Mouse (Mus musculus) cerebellum, postnatal 10 days (tissue): Measurements from ENCODE around the gene Btbd2.
A peak's percentile ranks its signal among the peaks of the same experiment; 100 is the strongest.

Experiments used
- DNase-seq, 2 experiments: peaks; one replicate each; pipeline ENCODE4 v3.0.0; 2021; ENCODE audit warnings: mixed read lengths in 2 of 2

Gene Btbd2

DNA sequence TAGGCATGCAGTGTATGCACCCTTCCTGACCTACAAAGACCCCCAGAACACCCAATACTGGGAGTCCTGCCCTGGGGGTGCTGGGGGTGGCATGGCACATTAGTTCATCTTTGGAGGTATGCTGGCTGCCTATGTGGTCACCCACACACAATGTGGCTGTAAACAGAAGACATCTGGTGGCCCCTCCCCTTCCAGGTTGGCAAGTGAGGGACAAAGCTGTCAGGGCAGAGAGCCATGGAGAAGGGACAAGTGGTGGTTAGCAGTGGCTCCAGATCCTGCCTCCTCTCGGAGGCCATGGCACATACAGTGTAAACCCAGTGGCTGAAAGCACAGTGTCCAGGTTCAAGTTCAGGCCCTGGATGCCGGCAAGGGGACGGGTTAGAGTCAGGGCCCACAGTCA lies 29.7 kb upstream of the Btbd2 start:
- DNase-seq: peak; percentile 64 to 69

DNA sequence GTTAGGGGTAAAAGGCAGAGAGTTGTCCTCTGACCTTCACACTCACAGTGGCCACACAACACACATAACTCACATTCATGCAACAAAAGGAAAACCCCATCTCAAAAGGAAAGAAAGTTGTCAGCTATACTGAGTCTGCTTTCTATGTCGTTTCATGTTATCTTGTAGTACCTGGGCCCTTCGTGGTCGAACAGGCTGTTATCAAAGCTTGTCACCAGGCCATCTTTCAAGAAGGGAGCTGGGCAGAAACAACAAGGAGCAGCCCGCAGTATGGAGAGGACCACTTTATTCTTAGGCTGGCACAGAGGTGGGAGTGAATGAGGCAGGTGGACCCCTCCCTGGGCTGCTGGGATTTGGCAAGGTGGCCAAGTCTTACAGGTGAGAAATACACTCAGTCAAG lies 28.1 kb upstream of the Btbd2 start:
- no peak for DNase-seq

DNA sequence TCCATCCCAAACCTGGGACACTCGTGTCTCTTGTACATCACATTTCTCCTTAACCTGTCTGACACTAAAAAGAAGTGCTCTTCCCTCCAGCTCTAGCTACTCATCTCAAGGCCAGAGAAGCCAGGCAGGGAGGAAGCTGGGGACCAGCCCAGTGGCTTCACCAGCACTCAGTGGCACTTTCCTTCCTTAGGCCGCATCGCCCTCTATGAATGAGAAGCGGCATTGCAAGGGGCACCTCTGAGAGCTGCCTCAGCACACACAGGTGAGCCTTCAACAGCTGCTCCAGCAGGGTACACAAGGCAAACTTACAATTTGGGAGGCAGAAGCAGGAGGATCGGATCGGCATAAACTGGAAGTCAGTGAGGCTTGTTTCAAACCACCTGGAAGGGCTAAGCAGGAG lies 27.3 kb upstream of the Btbd2 start:
- peak; percentile 73 to 77 for DNase-seq

DNA sequence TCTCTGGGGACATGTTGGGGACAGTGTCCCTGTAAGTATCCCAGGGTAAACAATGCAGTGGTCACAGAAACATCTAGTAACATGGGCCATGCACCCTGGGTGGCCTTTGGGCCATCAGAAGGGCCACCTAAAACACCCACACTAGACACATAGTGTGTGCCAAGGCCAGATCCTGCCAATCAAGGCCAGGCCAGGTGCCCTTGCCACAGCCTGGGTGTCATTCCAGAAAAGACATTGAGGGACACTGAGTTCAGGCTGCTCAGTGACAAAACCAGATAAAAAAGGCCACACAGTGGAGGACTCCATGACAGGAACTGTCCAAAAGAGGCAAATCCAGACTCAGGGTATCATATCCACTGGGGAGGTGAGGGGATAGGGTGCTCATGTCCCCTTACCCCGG lies 26.8 kb upstream of the Btbd2 start:
- DNase-seq: no peak

DNA sequence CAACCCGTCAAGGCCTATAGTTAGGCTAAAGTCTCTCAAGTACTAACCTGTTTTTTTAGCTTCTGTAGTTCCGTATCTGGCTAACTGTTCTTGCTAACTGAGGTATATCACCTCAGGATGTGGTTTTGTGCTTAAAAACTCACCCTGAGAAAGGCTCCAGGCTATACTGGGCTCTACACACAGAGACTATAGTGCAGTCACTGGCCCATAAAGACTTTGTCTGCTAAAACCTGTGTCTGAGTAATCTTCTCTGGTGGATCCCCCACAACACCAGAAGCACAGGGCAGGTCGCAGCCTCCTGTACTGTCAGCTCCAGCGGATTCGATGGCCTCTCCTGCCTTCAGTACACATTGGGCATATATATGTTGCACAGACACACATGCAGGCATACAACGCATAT lies 25.1 kb upstream of the Btbd2 start:
- DNase-seq: no peak

DNA sequence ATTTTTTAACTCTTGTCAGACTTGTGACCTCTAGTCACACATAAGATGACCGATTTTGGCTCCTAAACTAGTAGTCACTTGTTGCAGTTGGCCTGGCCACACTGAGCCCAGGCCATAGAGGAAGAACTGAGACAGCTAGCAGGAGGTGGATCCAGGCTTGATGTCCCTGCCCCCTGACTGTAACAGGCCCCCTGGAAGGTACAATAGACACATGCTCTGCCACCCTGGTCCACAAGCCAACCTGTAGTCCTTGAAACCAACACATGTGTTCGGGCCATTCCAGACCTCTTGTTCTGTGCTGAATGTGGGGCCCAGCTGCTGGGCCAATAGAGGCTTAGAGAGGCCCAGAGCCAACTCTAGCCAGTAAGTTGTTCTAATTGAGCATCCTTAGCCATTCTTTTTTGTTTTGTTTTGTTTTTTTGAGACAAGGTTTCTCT lies 23.4 kb upstream of the Btbd2 start:
- no peak for DNase-seq

DNA sequence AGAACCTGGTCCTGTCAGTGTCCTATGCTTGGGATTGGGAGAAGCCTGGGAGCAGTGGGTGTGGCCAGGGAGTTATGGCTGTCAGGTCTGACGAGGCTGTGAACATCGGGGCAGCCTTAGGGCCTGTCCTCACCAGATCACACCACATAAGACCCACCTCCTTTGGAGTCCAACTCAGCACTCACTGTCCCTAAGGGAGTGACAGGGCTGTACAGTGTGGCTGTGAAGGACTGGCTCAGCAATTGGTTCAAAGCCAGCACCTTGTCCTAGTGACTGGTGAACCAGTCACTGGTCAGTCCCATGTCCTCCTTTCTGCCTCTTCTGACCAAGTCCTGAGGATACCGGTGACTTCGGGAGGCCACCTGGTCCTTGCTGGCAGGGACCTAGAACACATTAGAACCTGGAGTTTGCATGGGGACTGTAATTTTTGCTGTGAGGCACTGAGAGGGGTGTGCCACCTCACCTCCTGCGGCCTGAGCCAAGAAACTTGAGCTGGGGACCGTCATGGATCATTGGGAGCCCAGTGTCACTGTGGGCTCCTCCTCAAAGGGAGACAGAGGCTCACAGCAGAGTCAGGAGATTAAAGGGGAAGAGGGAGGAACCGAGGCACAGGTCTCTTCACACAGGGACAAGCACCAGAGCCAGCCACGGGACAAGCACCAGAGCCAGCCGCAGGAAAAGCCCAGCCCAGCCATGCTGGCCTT lies 22.8 kb upstream of the Btbd2 start:
- no peak for DNase-seq

DNA sequence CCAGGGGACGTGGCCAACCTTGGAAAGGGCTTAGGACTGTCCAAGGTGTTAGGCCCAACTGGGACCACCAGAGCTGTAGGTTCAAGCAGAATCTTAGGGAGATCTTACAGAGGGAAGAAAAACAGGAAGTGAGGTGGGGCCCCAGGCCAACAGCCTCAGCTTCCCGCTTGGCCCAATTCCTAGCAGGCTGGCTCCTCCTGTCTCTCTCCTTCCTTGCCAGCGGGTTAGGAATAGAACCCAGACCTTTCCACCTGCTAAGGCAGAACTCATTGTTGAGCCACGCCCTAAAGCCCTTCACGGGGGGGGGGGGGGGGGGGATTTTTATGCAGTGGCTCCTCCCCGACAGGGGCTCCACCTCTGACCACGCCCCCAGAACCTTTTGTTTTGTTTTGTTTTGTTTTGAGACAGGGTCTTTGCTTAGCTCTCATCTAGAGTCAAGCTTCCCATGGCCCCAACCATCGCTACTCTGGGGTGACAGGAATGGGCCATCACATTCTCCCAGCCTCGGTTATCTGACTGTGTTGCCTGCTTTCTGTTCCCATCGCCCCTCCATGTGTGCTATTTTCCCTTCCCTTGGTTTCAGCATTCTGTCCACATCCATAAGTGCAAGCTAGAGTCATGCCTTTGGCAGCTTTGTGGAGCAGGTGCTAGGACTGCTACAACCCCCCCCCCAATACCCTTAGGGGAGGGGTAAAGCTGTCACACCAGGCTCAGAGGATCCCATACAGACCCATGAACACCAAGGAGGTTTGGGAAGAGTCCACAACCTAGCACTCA lies 21.9 kb upstream of the Btbd2 start:
- peak; percentile 68 to 72 for DNase-seq

DNA sequence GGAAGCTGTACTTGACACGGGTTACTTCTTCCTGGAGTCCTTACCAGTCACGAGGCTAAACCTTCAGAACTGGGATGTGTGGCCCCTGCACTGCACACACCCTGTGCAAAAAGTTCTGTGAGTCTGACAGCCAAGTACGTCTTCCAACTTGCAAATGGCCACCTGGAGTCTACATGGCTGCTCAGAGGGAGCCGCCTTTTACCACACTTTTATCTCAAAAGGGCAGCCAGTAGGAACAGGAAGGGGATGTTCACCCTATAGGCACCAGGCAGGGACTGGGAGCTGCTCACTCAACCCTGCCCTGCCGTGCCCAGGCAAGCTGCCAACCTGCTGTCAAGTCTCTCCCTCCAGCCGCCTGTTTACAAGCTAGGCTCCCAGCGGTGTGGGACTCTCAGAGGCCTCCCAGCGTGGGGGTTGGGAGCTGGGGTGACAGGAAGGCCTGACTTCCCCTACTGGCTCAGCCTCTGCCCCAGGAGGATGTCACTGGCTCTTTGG lies 21.1 kb upstream of the Btbd2 start, which contains the start of gene Mknk2:
Gene Mknk2, minus strand, starts transcription at position 171 of the 495 bp plus-strand sequence.
- peak; percentile 96 for DNase-seq

DNA sequence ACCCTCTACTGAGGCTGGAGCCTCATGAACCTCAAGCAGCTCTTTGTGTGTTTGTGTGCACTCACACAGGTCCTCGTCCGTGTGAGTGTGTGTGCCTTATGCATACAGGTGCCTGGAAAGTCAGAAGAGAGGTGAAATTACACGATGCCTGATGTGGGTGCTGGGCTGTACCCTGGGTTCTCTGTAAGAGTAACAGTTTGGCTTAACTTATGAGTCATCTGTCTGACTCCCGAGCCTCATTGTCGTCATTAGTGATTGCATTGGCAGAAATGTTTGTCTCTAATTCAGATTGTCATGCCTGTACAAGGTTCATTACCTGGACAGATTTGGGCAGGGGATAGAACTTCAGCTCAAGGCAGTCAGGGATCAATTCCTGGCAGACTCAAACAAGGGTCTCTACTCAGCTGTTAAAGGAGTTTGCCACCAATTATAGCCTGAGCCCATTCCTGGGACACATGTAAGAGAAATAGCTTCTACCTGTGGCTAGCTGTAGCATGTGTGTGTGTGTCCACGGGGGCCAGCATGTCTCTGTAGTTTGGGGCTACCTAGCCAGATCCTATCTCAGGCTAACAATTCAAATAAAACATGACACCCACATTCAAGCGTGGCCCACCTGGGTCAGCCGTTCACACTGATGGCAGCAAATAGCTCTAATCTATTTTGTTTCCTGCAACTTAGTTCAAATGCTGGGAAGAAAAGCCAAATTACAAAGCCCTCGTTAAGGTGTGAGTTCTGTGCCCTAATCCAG lies 20.4 kb upstream of the Btbd2 start:
- peak in 1 of 2 experiments; percentile 10 for DNase-seq

DNA sequence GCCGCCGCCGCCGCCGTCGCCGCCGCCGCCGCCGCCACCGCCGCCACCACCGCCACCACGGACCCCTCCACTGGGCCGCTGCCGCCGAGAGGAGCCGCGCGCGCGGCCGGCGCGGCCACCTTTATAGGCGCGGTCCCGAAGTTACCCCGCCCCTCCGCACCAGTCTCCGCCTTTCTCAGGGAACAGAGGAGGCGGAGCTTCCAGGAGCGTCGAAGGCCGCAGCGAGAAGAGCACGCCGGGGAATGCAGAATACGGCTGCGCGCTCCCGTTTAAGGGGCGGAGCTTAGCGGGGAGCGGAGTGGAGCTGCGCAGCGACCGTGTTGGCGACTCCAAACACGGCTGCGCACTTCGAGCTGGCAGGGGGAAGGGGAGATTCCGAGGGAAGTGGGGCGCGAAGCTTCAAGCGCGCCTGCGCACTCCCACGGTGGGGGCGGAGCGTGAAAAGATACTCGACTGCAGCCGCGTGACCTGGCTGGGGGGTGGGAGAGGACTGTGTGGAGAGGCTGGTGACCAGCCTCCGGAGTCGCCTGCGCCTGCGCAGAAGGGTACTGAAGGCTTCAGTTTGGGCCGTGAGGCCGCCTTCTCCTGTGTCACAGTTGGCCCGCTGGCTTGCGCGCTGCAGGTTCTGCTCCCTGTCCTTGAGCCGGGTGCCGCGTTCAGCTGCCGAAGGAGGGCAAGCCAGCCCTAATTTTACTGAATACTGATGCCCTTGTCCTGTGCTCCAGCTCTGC lies 19.5 kb upstream of the Btbd2 start:
- DNase-seq: peak; percentile 100

DNA sequence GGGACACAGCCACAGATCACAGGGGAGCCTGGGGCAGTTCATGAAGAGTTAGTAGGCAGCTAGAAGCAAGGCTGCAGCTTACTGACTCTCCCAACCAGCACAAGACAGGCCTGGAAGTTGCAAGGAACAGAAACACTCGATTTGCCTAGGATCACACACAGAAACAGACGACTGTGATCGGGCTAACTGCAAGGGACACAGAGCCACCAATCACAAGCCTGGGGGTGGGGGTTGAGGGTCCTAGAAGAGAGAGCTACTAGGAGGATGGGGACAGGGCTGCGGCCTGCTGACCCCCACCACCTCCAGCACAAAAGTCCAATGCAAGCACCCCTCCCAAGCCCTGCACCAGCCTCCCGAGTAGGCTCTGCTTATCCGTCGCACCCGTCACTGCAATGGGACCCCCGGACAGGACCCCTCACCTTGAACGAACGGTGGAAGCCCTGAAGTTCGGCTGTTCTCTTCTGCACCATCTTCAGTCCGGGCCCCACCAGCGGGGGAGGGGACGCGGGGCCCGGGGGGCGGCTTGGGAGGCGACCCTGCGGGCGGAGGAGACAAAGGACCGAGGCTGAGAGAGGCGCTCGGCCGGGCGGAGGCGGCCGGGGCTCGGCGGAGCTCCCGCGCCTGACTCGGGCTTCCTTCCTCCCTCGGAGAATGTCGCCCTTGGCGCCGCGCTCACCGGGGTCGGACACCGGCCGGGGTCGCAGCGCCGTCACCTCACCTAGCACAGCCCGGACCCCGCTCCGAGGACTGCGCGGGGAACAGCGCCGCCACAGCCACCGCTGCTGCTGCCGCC lies 18.7 kb upstream of the Btbd2 start:
- no peak for DNase-seq

DNA sequence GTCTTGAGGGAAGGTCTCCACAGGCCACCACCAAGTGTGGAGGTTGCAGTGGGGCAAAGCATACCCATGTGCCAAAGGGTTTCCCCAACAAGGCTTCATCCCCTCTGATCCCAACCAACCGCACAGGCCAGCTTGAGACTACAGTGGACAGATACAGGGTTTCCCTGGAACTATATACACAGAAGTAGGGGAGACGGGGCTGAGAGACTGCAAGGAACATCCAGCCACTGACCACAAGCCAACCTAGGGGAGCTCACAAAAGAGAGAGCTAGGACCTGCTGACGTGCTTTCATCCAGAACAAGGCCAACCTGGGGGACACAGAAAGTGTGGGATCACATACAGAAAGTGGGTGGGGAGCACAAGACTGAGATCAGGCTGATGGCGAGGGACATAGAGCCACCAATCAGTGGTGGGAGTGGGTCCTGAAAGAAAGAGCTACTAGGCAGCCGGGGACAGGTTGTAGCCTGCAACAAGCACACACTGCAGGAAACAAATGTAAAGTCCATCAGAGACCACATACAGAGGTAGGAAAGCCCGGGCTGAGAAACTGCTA lies 18.1 kb upstream of the Btbd2 start:
- no peak for DNase-seq

DNA sequence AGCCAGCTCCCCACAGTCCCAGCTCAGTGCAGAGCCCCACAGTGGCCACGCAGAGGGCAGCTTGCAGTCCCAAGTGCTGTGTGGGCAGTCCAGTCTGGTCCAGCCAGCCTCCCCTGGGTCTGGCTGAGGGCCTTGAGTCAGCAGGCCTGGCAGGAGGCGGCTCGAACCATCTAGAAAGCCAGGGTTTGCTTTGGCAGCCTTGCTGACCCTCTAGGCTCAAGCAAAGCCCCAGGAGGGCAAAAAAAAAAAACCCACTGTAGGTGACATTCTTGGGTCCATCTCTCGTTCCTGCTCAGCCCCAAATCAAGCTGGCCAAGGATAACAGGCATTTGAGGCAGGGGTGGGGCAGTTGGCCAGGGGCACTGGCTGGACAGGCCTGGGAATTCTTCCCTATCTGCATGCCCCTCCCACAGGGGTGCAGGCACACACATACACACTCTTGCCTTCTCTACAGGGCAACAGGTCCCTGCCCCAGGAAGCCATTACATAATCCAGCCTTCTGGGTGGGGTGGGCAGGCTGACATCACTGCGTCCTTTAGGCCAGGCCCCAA lies 17.4 kb upstream of the Btbd2 start:
- peak; percentile 43 to 45 for DNase-seq

DNA sequence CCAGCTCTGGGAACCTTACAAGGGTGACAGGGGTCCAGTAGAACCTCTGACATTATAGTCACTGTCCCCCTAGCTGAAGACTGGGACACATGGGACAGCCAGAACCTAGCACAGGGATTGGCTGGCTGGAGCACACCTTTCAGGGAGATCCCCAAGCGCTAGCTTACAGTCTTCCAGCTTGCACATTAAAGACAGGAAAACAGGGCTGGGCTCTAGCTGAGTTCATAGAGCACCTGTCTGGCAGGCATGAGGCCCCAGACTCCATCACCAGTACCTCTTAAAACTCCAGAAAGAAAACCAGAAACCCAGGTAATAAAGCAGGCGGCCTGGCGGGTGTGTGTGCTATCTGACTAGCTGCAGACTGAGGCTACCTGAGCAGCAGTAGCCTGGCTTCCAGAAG lies 16.8 kb upstream of the Btbd2 start:
- no peak for DNase-seq

DNA sequence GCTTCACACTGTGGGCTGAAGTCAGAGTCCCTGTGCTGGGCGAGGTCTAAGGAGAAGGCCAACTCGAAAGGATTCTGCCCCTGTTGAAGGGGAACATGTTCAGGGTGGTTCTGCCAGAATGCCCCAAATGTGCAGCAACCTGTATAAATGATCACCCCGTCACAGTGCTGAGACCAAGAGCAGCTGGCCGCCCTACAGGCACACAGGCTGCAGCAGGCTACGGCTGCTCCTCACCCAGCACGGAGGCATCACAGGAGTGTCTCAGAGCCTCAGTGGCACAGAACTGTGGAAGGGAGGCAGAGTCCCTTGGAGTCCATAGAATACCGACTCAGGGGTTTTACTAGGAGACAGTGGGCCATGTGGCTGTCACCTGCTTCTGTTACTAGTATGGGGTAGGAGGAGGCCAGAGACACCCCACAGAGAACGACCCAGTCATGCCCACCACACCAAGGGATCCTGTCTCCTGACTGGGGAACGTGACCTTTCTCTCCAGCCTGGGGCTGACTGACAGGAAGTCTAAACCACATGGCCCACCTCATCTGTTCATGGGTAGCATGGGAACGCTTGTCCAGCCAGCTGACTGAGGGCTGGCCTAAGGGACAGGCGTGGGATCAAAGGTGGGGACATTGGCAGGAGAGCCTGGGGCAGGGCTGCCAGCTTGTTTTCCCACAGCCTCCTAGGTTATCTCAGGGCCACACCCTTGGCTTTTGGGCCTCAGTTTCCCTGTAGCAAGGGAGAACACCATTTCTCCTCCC lies 15.2 kb upstream of the Btbd2 start:
- no peak for DNase-seq

DNA sequence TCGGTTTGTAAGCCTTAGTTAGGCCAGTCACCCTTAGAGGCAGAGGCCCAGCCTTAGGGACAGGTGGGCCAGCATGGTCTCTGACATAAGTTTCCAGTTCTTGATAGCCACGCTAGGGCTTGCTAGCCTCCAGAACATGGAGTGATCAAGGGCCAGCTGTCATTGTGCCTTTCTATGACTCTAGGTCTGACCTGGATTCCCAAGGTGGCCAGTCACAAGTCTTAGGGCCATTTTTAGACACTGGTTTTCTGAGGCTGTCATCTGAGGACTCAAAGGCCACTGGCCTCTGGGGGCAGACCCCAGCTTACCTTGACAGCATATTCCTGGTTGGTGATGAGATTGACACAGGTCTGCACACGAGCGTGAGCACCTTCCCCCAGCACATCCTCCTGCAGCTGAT lies 14.4 kb upstream of the Btbd2 start:
- no peak for DNase-seq

DNA sequence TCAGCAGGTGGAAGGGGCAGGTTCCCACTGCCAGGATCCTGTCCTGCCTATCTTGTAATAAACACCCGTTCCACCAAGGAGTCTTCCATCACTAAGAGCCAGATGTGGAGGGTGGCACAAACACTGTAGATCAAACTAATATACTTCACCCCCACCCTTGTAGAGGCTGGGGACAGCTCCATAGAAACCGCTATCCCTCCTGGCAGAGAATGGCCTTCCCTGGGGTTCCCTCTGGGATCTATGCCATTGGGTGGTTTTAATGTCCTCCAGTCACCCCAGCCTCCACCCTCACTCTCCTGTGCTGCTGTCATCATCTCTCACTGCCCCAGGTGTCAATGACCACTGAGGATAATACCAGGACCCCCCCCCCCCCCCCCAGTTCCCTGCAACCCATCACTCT lies 13.7 kb upstream of the Btbd2 start:
- peak in 1 of 2 experiments; percentile 47 for DNase-seq

DNA sequence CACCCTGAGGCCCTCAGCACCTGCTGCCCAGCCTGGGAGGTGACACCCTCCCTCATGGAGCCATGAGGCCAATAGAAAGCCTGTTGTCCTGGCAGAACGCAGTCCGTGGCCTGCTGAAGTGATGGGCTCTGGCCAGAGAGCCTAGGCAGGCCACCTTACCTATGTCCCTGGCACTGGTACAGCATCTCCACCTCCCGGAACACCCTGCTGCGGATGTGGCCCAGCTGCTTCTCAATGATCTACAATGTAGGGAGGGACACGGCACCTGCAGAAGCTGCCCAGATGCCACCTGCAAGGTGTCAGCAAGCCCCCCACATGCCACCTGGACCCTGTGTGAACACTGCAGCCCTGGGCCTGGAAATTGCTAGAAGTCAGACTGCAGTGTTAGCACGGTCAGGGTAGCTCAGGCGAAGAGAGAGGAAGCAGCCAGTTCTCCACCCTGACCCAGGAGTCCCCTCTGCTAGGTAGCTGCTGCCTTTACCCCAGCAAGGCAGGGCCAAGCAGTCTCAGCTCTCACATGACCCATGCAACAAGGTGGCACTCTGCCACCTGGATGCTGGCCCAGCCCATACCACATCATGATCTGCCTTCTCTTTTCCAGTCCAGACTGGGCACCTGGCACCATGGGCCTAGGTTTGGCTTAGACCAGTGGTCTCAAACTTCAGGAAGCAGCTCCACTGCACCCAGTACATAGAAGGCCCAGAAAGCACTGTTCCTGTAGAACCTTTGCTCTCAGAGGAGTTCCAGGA lies 13.0 kb upstream of the Btbd2 start:
- peak; percentile 93 to 94 for DNase-seq

DNA sequence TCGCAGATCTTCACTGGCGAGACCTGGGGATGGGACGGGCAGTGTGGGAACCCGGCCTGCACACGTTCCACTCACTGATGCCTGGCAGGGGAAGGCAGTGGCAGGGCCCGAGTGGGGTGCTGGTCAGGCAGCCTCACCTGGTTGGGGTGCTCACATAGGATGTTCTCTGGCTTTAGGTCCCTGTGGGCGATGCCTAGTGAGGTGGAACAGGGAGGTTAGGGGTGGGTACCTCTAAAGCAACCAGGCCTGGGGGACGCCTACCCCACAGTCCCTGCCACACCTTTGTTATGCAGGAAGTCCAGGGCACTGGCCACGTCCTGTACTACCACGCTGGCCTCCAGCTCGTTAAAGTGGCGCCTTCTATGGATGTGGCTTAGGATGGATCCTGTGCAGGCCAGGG lies 12.1 kb upstream of the Btbd2 start:
- DNase-seq: no peak
